Mouse (Mus musculus) stomach, postnatal 0 days (tissue): ENCODE measurements at regions not wholly inside any gene's neighbourhood (a gene's known extent, or its start where the extent isn't known, plus 50 kb on each side); places are given as distances from the start of the nearest gene placed in this dataset.

ENCODE experiments used
- CTCF ChIP-seq: IDR thresholded peaks from 2 replicates; pipeline ENCODE4 v1.5.1; 2016; ENCODE audit warnings: antibody characterized with exemption, low read depth, mild to moderate bottlenecking, moderate library complexity
- EP300 ChIP-seq: optimal IDR thresholded peaks from 2 replicates; pipeline ENCODE3; 2016; ENCODE audit warnings: antibody characterized with exemption

GRCm38 (mm10) chr8:115522527-115522926, 185.1 kb downstream of the Maf start:
- peak; percentile 49 for TF ChIP-seq CTCF
- no peak for TF ChIP-seq EP300
